Mouse (Mus musculus): ENCODE data around the gene Mfap1a. TPM values are rescaled to one million over a fixed set of nuclear protein-coding genes. Genes with fewer than 3 reads are reported as not detected.
"Not testable (repeated sequence)": the region's sequence is repeated elsewhere in the genome, so short reads cannot be mapped to it uniquely, and the experiment has no call there.

The Mfap1a gene
- 16.1 and 25.7 TPM in 2 replicates for total RNA-seq (2014; rRNA removed)
- 12.8 and 20.4 TPM in 2 replicates for polyA plus RNA-seq (2015; fragmentation: Nextera tagmentation; extraction: Ambion mirVana)

DNA sequence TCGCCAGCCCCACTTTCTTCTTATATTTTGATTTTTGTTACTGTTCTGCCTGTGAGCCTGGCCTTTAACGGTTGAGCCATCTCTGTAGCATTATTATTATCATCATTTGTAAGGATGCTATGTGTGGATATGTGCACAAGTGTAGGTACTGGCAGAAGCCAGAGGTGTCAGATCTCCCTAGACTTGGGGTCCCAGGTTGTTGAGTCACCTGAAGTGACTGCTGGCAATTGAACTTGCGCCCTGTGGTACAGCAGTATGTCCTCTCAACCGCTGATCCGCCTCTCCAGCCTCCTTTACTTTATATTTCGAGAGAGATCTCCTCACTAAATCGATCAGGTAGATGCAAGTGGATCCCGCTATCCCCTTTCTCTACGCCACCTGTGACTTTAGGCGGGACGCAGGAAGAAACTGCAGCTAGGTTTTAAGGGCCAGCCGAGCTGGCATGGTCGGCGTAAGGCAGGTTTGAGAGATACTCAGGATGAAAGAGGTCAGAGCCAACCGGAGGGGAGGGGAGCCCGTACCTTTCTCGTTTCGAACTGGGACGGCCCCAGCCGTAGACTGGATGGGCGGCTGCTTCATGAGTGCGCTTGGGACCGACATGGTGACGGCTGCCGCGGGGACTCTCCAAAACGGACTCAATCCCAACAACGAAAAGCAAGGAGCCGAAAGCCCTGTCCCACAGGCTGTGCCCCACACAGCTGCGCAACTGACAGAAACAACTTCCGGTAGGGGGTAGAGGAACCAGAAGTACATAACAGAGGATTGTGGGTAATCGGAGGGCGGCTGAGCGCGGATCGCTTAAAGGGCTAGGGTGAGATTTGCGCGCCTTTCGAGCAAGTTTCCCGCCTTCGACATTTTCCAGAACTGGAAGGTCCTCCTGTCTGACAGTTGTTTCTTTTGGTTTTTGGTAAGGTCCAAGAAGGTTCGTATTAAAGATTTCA, at the start of gene Mfap1a, which contains the start of gene Wdr76:
Gene Mfap1a (minus strand): TSS at position 724 of the 941 bp plus-strand sequence.
Gene Wdr76 (plus strand): TSS at position 782 of the 941 bp plus-strand sequence.
- not testable (repeated sequence) for H3K4me1 ChIP-seq (ENCODE audit: insufficient read depth); H3K9me3 ChIP-seq (ENCODE audit: low read length); H3K36me3 ChIP-seq (ENCODE audit: insufficient read depth); H3K27me3 ChIP-seq (ENCODE audit: insufficient read depth, low read length)
- whole genome bisulfite sequencing, result 5% methylated on average over 38 of the region's 42 CpGs
- peak within 1 kb of the TSS; percentile 51 for H3K4me3 ChIP-seq (ENCODE audit: low read depth, low read length)
- DNase-seq, result peak; percentile 89
- peak within 1 kb of the TSS; percentile 62 for H3K9ac ChIP-seq
- H3K4me2 ChIP-seq (ENCODE audit: low read depth), result peak within 1 kb of the TSS; percentile 56
- peak; percentile 53 for TF ChIP-seq CTCF (IDR thresholded peaks at IDR 0.05; ENCODE audit: low read depth)
- 0 out of 2 replicates have a peak within 1 kb of the TSS, but pooled peaks have one; percentile 40 for H3K27ac ChIP-seq (ENCODE audit: low read depth, low read length)
- peak; percentile 98 for ATAC-seq

DNA sequence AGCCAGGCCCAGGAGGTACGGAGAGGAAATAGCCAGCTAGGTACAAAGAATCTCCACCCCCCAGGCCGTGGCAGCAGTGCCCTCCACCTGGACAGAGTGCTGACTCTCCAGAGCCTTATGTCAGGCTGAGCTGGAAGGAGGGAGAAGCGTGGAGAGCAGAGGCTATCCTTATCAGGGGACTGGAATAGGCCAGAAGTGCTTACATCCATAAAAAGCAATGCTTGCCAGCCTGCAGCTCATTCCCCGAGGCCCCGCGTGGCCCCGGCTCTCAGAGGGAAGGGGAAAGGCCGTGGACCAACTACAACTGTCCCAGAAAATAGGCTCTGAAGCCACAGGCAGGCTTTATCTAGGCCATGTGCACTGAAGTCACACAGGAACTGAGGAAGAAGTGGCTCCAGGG, 44.8 kb upstream of the Mfap1a start:
- Histone ChIP-seq H3K4me2 (ENCODE audit: low read depth) (no peak overlapping the region), H3K27ac (ENCODE audit: low read depth, low read length) (no peak overlapping the region), H3K4me1 (ENCODE audit: insufficient read depth) (no peaks in the 10 kb centered on the region), H3K4me3 (ENCODE audit: low read depth, low read length) (no peak overlapping the region), H3K27me3 (ENCODE audit: insufficient read depth, low read length) (no peaks in the 10 kb centered on the region), H3K9me3 (ENCODE audit: low read length) (no peaks in the 10 kb centered on the region), H3K36me3 (ENCODE audit: insufficient read depth) (peaks cover 58% of the 10 kb centered on the region), H3K9ac (no peak overlapping the region)
- TF ChIP-seq CTCF (IDR thresholded peaks at IDR 0.05; ENCODE audit: low read depth), result no peak
- DNase-seq (no peak), ATAC-seq (no peak)
- WGBS, result 90% methylated on average over 8 of the region's 8 CpGs

DNA sequence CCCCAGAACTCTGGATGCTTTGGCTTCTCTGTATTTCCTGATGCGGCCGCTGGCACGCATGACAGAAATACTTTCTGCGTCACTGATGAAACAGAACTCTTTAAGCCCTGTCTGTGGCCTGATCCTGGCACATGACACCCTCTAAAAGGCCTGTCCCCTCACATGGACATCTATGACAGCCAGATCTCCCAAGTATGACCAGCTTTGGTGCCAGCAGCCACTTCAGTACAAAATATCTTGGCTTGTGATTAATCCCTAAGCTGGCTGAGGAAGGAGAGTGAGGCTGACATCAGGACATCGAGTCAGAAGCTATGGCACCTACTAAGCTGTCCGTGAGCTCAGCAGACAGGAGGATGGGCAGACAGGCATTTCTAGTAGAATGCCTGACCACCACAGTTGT, 43.2 kb upstream of the Mfap1a start:
- H3K4me1 ChIP-seq (ENCODE audit: insufficient read depth), result no peaks in the 10 kb centered on the region
- no peaks in the 10 kb centered on the region for H3K9me3 ChIP-seq (ENCODE audit: low read length)
- no peak overlapping the region for H3K4me2 ChIP-seq (ENCODE audit: low read depth)
- WGBS, result 89% methylated on average over 6 of the region's 6 CpGs
- TF ChIP-seq CTCF (IDR thresholded peaks at IDR 0.05; ENCODE audit: low read depth), result no peak
- no peak overlapping the region for H3K4me3 ChIP-seq (ENCODE audit: low read depth, low read length)
- no peak overlapping the region for H3K27ac ChIP-seq (ENCODE audit: low read depth, low read length)
- H3K9ac ChIP-seq, result no peak overlapping the region
- ATAC-seq, result no peak
- no peaks in the 10 kb centered on the region for H3K27me3 ChIP-seq (ENCODE audit: insufficient read depth, low read length)
- H3K36me3 ChIP-seq (ENCODE audit: insufficient read depth), result peaks cover 63% of the 10 kb centered on the region
- DNase-seq, result no peak

DNA sequence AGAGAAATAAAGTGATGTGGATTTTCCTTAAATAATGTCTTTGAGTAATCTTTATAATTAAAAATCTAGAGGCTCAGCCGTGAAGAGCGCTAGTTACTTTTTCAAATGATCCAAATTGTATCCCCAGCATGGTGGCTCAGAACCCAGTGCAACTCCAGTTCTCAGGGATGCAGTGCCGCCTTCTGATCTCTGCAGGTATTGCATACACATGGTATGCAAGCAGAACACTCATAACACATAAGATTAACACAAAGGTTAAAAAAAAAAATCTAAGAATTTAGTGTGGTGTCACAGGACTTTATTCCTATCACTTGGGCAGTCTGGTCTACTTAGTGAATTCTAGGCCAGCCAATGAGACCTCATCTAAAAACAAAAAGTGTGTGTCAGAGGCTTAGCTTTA, 38.4 kb upstream of the Mfap1a start:
- TF ChIP-seq CTCF (IDR thresholded peaks at IDR 0.05; ENCODE audit: low read depth), result 0 out of 2 replicates have a peak, but pooled peaks have one; percentile 16
- Histone ChIP-seq H3K4me2 (ENCODE audit: low read depth) (no peak overlapping the region), H3K4me1 (ENCODE audit: insufficient read depth) (no peaks in the 10 kb centered on the region), H3K9ac (no peak overlapping the region), H3K27ac (ENCODE audit: low read depth, low read length) (no peak overlapping the region), H3K27me3 (ENCODE audit: insufficient read depth, low read length) (no peaks in the 10 kb centered on the region), H3K9me3 (ENCODE audit: low read length) (no peaks in the 10 kb centered on the region), H3K4me3 (ENCODE audit: low read depth, low read length) (no peak overlapping the region), H3K36me3 (ENCODE audit: insufficient read depth) (peaks cover 30% of the 10 kb centered on the region)
- ATAC-seq (no peak), DNase-seq (no peak)
- 86% methylated on average over 3 of the region's 3 CpGs for WGBS

DNA sequence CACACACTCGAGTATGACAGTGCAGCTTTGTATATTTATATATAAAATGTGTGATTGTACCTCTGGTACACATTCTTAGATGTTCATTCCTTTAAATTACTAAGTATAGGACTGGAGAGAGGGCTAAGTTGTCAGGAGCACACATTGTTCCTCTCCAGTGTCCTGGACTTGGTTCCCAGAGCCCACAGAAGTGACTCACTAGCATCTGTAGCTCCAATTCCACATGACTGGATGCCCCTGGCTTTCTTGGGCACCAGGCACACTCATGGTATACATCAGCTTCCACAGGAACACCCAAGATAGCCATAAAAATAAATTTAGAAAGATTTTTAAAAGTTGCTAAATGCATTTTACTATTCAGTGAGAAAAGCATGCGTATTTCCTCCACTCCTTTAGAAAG, 18.6 kb upstream of the Mfap1a start:
- no peak for TF ChIP-seq CTCF (IDR thresholded peaks at IDR 0.05; ENCODE audit: low read depth)
- DNase-seq (no peak), ATAC-seq (no peak)
- Histone ChIP-seq H3K27ac (ENCODE audit: low read depth, low read length) (no peak overlapping the region), H3K9ac (no peak overlapping the region), H3K9me3 (ENCODE audit: low read length) (no peaks in the 10 kb centered on the region), H3K4me1 (ENCODE audit: insufficient read depth) (no peaks in the 10 kb centered on the region), H3K4me3 (ENCODE audit: low read depth, low read length) (no peak overlapping the region), H3K36me3 (ENCODE audit: insufficient read depth) (0 out of 2 replicates have a peak, but pooled peaks cover 6% of the 10 kb centered on the region), H3K27me3 (ENCODE audit: insufficient read depth, low read length) (no peaks in the 10 kb centered on the region), H3K4me2 (ENCODE audit: low read depth) (no peak overlapping the region)
- WGBS, result 96% methylated on average over 2 of the region's 2 CpGs

DNA sequence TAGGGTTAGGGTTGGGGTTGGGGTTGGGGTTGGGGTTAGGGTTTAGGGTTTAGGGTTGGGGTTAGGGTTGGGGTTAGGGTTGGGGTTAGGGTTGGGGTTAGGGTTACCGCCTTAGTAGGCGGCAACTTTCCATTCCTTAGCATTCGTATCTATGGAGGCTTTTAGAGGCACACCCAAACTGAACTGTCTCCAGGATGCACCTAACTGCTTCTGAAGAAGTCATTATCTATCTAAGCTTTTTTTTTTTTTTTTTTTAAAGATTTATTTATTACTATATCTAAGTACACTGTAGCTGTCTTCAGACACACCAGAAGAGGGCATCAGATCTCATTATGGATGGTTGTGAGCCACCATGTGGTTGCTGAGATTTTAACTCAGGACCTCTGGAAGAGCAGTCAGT, 16.4 kb upstream of the Mfap1a start:
- not testable (repeated sequence) for H3K27me3 ChIP-seq (ENCODE audit: insufficient read depth, low read length); H3K4me3 ChIP-seq (ENCODE audit: low read depth, low read length); ATAC-seq; H3K27ac ChIP-seq (ENCODE audit: low read depth, low read length); H3K9me3 ChIP-seq (ENCODE audit: low read length); H3K4me2 ChIP-seq (ENCODE audit: low read depth); H3K9ac ChIP-seq; DNase-seq; H3K4me1 ChIP-seq (ENCODE audit: insufficient read depth); H3K36me3 ChIP-seq (ENCODE audit: insufficient read depth)
- WGBS, result 94% methylated on average over 3 of the region's 3 CpGs

DNA sequence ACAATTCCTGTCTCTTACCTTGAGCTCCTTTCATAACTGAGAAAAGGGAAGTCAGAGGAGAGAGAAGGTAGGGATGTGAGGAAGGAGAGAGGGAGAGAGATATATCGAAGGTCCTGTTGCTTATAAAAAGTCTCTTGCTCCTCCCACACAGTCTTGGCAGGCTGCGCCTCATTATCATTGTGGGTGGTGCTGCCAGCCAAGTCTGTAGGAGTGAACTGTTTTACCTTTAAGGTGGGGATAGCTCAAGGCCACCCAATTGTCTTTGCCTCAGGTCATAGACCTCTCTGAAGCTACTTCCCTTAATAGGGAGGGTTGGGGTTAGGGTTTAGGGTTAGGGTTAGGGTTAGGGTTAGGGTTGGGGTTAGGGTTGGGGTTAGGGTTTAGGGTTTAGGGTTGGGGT, 15.5 kb upstream of the Mfap1a start:
- WGBS, result 93% methylated on average over 2 of the region's 2 CpGs
- DNase-seq, result no peak
- ATAC-seq, result no peak

DNA sequence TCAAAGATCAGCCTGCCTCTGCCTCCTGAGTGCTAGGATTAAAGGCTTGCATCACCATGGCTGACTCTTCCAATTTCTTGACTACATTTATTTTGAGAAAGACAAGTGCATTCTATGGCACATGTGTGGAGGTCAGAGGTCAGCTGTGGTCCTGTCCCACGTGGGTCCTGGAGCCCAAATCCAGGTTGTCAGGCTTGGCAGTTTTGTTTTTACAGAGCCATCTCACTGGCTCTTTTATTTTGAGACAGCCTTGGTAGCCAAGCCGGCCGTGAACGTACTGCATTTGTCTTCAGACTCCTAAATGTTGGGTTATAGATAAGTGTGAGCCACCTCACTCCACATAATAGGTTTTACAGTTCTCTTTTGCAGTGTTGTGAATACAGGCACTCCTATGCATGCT, 12.2 kb upstream of the Mfap1a start:
- not testable (repeated sequence) for H3K4me2 ChIP-seq (ENCODE audit: low read depth); DNase-seq; ATAC-seq; H3K27me3 ChIP-seq (ENCODE audit: insufficient read depth, low read length); H3K9me3 ChIP-seq (ENCODE audit: low read length); H3K27ac ChIP-seq (ENCODE audit: low read depth, low read length); H3K36me3 ChIP-seq (ENCODE audit: insufficient read depth); H3K4me3 ChIP-seq (ENCODE audit: low read depth, low read length); H3K4me1 ChIP-seq (ENCODE audit: insufficient read depth); H3K9ac ChIP-seq
- 97% methylated on average over 4 of the region's 4 CpGs for WGBS

More for the DNA sequence above, 15.5 kb upstream of the Mfap1a start:
- no peaks in the 10 kb centered on the region for H3K9me3 ChIP-seq (ENCODE audit: low read length)
- no peak overlapping the region for H3K27ac ChIP-seq (ENCODE audit: low read depth, low read length)
- no peak for TF ChIP-seq CTCF (IDR thresholded peaks at IDR 0.05; ENCODE audit: low read depth)
- H3K4me1 ChIP-seq (ENCODE audit: insufficient read depth), result no peaks in the 10 kb centered on the region
- peaks cover 6% of the 10 kb centered on the region; the same call in 1 of the 2 replicates for H3K36me3 ChIP-seq (ENCODE audit: insufficient read depth)
- H3K4me3 ChIP-seq (ENCODE audit: low read depth, low read length), result no peak overlapping the region
- no peaks in the 10 kb centered on the region for H3K27me3 ChIP-seq (ENCODE audit: insufficient read depth, low read length)
- H3K4me2 ChIP-seq (ENCODE audit: low read depth), result no peak overlapping the region
- no peak overlapping the region for H3K9ac ChIP-seq

Measured in forebrain, postnatal 0 days (tissue).